Mouse (Mus musculus) bone marrow macrophage, adult 2 months (primary cell): ENCODE results near the gene Taf8. TPM values are rescaled to one million over a fixed set of nuclear protein-coding genes. Genes with fewer than 3 reads are reported as not detected.

Experiments used
- H3K27ac ChIP-seq: 2 replicates; pipeline ENCODE4 v1.5.1; 2012; ENCODE audit warnings: low read depth, low read length; ENCODE audit not compliant: insufficient read depth
- H3K4me1 ChIP-seq: 2 replicates; pipeline ENCODE4 v1.6.1; 2012; ENCODE audit warnings: low read length; ENCODE audit not compliant: control insufficient read depth, insufficient read depth
- H3K4me3 ChIP-seq: 2 replicates; pipeline ENCODE4 v1.5.1; 2012; ENCODE audit warnings: mild to moderate bottlenecking, low read length, moderate library complexity; ENCODE audit not compliant: insufficient read depth
- CTCF ChIP-seq: IDR thresholded peaks from 2 replicates; pipeline ENCODE4 v1.5.1; 2012; ENCODE audit warnings: low read depth, mild to moderate bottlenecking, low read length, moderate library complexity
- POLR2A ChIP-seq: IDR thresholded peaks from 2 replicates; pipeline ENCODE4 v1.6.1; 2012; ENCODE audit warnings: mild to moderate bottlenecking, low read depth, low read length, borderline replicate concordance
- polyA plus RNA-seq: library from polyadenylated mRNA; stranded (reverse); fragments of >200 nt; gene quantifications from 2 replicates; pipeline ENCODE4 v1.2.4, GENCODE M21; 2012; ENCODE audit not compliant: missing spikeins, insufficient read depth, insufficient read length

Gene Taf8
- polyA plus RNA-seq, 1 experiment, result 30.1 TPM

DNA sequence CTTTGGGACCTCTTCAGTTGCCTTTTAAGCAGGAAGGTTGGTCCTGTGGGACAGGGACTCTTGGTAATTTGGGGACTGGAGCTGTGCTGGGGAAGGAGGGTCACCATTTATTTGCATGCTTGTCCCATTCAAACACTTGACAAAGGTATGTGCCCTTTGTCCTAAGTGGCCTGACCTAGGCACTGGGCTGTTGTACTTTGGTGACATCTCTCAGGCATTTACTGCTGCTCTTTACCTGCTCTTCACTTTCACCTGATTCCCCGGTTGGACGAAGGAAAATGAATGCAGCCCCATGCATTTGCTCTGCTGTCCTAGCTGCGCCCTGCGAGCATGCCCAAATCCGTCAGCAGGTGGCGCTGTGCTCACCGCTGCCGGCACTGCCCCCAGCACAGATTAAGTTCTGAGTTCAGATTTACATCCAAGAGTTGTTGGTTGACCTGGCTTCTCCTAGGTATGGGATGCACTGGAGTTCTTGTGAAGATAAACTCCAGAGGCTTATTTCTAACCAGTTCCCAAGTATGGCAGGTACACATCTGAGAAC is 28.6 kb downstream of the Taf8 start:
- no peak for TF ChIP-seq POLR2A
- peak; percentile 82 for TF ChIP-seq CTCF
- no peak overlapping the region for H3K4me3 ChIP-seq
- H3K4me1 ChIP-seq, result no peaks in the 10 kb centered on the region
- no peak overlapping the region for H3K27ac ChIP-seq

DNA sequence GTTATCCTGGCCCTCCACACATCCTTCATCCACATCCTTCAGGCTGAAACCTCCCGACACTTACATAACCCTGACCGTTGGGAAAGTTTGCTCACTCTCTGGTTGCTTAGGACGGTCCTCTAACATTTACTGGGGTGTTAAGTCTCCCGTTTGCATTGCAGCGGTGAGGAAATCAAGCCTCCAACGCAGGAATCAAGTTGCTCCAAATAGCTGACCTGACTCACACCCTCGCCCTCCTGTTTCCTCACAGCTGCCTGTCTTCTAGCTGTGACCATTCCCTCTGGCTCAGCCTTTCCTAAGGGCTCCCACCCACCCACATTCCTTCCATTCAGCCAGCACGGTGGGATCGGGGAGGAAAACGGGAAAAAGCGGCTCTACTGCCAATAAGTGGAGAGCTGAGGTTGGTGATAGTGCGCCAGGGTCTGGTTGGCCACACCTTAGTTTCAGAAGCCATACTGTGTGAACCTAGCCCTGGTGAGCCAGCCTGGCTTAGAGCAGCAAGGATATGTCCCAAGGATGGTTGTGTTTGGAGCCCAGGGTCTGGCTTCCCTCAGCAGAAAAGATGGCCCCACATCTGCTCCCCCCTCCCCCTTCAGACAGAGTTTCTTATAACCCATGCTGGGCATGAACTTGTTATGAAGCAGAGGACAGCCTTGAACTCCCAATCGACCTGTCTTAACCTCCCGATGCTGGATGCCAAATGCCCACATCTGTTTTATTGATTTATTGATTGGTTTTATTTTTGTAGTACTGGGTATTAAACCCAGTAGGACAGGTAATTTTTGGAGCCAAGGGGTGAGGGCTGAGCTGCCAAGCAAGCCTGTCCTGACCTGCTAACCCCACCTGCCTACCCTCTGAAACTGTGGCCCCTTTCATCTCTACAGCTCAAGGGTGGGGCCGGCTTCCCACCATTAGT is 29.4 kb downstream of the Taf8 start:
- TF ChIP-seq CTCF (no peak), POLR2A (no peak)
- no peak overlapping the region for H3K27ac ChIP-seq
- H3K4me3 ChIP-seq, result no peak overlapping the region
- H3K4me1 ChIP-seq, result no peaks in the 10 kb centered on the region

DNA sequence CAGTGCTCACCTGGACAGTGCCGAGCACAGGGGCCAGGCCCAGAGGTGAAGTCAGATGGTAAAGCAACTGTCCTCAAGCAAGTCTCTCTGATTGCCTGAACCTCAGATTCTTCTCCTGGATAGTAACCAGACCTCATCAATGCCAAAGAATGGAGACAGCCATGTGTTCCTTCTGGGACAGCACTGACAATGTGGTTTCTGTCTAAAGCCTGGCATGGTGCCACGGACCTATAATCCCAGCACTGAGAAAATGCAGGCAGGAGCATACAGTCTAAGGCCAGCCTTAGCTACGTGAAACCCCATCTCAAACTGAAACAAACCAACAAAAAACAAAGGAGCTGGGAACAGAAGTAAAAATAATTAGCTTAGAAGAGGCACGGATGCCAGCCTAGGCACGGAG is 31.4 kb downstream of the Taf8 start:
- H3K4me1 ChIP-seq, result no peaks in the 10 kb centered on the region
- TF ChIP-seq POLR2A, result no peak
- TF ChIP-seq CTCF, result no peak

DNA sequence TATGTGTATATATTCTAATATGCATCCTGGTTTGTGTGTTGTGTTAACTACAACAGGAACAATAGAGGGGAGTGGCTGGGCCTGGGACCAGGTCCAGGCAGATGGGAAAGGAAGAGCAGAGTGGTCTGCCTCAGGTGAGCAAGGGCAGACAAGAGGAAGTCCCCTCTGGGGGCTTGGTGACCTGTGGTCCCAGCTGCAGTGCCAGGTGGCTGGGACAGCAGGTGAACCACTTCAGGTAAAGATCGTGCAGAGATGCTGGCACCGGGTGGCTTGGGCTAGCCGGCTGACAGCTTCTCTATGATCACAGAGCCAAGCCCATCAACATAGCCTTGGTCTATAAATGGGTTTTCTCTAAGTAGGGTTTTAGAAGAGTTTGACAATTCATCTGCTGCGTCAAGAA is 32.0 kb downstream of the Taf8 start:
- no peak overlapping the region for H3K4me3 ChIP-seq
- H3K4me1 ChIP-seq, result no peaks in the 10 kb centered on the region
- no peak for TF ChIP-seq POLR2A
- no peak for TF ChIP-seq CTCF
- H3K27ac ChIP-seq, result no peak overlapping the region

More for the DNA sequence above, 31.4 kb downstream of the Taf8 start:
- Histone ChIP-seq H3K4me3 (no peak overlapping the region), H3K27ac (no peak overlapping the region)

- Histone ChIP-seq H3K4me3 (no peak overlapping the region), H3K4me1 (no peaks in the 10 kb centered on the region), H3K27ac (no peak overlapping the region)
- TF ChIP-seq CTCF (no peak), POLR2A (no peak)
Observed at GRCm38 (mm10) chr17:47469642-47470041, 32.5 kb downstream of the Taf8 start.

DNA sequence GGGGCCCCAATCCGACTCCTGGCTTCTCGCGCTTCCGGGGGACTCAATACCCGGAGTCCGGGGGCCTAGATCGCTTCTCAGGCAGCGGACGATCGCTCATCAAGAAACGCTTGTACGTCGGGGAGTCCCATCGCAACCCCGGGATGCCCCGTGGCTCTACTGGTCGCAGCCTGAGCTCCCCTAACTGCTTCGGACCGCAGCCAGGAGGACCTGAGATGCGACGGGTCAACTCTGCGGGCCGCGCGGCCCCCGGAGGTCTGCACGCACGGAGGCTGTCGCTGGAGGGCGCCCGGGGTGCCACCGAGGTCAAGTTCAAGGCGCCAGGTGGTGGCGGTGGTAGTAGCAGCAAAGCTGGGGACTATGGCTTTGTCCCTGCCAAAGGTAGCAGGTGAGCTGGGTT is 33.6 kb downstream of the Taf8 start:
- TF ChIP-seq POLR2A (no peak), CTCF (no peak)
- Histone ChIP-seq H3K27ac (no peak overlapping the region), H3K4me1 (no peaks in the 10 kb centered on the region), H3K4me3 (no peak overlapping the region)

GRCm38 (mm10) chr17:47468063-47468462 is 34.0 kb downstream of the Taf8 start:
- Histone ChIP-seq H3K27ac (no peak overlapping the region), H3K4me1 (no peaks in the 10 kb centered on the region), H3K4me3 (no peak overlapping the region)
- TF ChIP-seq POLR2A (no peak), CTCF (no peak)

- TF ChIP-seq POLR2A (no peak), CTCF (no peak)
- no peak overlapping the region for H3K4me3 ChIP-seq
- no peak overlapping the region for H3K27ac ChIP-seq
- no peaks in the 10 kb centered on the region for H3K4me1 ChIP-seq
Observed at GRCm38 (mm10) chr17:47467659-47468058, 34.4 kb downstream of the Taf8 start.

DNA sequence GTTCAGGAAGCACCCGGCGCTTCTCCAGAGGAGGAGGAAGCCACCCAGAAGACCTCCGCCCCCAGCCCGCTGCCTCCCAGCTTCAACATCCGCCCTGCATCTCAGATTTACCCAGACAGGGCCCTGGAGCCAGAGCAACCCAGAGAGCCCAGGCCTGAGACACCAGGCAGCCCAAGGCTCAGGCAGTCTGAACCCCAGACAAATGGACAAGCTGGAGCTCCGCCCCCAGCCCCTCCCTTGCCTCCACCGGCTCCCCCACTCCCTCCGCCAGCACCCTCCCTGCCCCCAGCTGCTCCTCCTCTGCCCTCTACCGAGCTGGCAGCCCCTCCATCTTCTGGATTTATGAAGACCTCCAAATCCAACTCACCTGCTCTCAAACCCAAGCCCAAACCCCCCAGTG is 35.8 kb downstream of the Taf8 start:
- no peak for TF ChIP-seq POLR2A
- no peak for TF ChIP-seq CTCF
- H3K4me1 ChIP-seq, result no peaks in the 10 kb centered on the region
- no peak overlapping the region for H3K4me3 ChIP-seq
- no peak overlapping the region for H3K27ac ChIP-seq

DNA sequence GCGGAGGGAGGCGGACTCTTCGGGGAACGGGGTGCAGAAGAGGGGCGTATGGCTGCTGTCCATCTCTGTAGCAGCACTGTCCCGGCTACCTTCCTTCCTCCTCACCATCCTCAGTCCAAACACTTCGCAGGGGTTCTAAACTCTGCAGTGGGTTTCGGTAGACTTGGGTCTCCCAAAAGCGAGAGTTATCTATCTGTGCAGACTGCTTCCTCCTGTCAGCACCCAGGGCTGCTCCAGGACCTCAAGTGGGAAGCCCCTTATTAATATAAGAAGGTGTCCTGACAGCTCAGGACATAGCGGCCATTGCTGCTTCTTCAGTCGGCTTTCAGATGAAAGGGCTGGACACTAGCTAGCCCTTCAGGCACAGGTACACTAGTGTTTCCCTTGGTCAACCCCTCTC is 37.1 kb downstream of the Taf8 start:
- TF ChIP-seq CTCF, result no peak
- TF ChIP-seq POLR2A, result no peak
- Histone ChIP-seq H3K27ac (no peak overlapping the region), H3K4me1 (no peaks in the 10 kb centered on the region), H3K4me3 (no peak overlapping the region)
